Mouse (Mus musculus): ENCODE results near the gene Ubald1.

- TF ChIP-seq HCFC1 (IDR thresholded peaks at IDR 0.05; ENCODE audit: borderline replicate concordance, insufficient read depth, low read length), result no peak
- TF ChIP-seq ZNF384 (IDR thresholded peaks at IDR 0.05; ENCODE audit: low read depth, low read length), result no peak
- TF ChIP-seq ZC3H11A (IDR thresholded peaks at IDR 0.05; ENCODE audit: borderline replicate concordance, low read depth, low read length), result no peak
- no peak for TF ChIP-seq CHD2 (IDR thresholded peaks at IDR 0.05; ENCODE audit: low read depth, low read length)
- TF ChIP-seq MAFK (IDR thresholded peaks at IDR 0.05; ENCODE audit: insufficient read depth, low read depth, low read length), result no peak
Observed at GRCm38 (mm10) chr16:4837631-4838030, 42.5 kb downstream of the Ubald1 start.
